Mouse (Mus musculus) T-helper 2 cell (primary cell): ENCODE measurements around the gene Pgm2.

ENCODE experiments used
- in situ Hi-C: fragments of 300-600 bp; cut with MboI, MseI; formaldehyde crosslinking; loops from one replicate; pipeline ENCODE4 v1.15.1; 2025; ENCODE audit warnings: high pct_unique_total_duplicates

Gene Pgm2

DNA sequence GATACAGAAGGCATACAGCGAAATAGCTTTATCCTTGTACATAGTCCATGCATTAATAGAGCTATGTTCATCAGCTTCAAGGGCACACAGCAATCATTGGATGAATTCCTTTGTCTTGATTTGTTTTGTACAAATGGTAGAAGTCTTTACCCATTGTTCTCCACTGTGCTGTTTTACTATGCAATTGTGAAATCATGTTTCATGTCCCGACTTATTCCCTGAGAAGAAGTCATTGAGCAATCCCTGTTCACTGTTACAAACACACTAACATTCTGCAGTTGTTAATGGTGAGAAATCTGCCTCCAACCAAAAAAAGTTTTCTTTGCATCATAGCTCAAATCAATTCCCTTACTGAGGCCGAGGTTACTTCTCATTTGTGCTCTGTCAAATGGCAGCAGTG, 47.5 kb downstream of the Pgm2 start:
- in situ Hi-C loops, result no loop called here

GRCm38 (mm10) chr5:64144315-64144714, 51.6 kb downstream of the Pgm2 start:
- in situ Hi-C loops, result no loop called here

GRCm38 (mm10) chr5:64146384-64147005, 53.7 kb downstream of the Pgm2 start:
- in situ Hi-C loops, result no loop called here

DNA sequence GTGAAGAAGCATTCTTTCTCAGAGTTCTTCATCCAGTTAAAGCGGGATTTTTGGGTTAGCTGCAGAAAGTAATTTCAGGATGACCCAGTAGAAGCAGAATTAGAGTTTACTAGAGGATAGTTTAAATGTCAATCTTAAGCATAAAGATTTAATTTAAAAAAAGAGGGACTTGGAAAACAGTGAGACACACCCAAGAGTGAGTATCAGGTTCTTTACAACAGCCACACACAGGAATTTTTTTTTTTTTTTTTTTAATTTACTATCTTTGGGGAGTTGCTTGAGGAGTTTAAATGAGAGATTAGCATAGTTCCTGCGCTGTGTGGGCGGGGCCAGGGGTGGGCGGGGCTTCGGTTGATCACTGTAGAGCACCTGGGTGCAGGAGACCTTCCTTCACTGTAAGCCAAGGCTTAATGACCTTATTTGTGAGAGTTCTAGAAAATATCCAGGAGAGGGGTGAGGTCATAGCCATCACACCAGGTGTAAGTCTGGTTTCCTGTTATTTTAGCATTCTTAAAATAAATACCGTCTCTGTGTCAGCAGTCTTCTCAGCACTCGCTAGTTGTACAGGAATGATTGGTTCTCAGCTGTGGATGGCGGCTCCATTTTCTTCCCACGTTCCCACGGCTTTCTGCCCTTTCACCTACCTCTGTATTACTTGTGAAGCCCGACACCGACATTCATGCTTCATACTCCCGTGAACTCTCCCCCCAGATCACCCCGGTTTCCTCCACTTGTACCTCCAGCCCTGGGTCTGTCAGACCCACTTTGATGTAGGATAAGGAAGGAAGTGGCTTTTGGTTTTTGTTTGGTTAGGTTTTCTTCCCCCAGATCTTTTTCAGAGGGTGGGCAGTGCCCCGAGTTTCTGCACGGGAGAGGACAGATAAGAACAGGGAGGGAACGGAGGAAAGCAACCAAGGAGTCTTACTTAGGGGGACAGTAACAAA, 56.7 kb downstream of the Pgm2 start:
- in situ Hi-C loops, result loop anchor here (10.0 kb wide), 1 partner anchor 1435 kb away; no protein-coding TSS in a partner anchor

DNA sequence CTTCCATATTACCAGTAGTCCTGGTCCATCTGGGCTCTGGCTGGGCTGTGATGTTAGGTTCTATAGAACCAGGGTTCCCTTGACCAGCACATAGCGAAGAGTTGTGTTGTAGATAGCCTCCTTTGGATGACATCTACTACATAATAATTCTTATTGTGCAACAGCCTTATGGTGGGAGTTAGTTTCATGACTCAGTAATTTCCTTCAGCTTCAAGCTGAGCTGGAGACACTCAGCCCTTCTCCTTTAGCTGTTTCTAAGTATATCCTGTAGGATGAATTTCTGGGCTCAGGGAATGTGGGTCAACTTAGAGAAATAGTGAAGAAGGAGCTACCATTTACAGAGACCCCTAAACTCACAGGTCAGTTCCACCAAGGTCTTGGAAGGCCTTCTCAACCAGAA, 60.6 kb downstream of the Pgm2 start:
- in situ Hi-C loops, result loop anchor here (10.0 kb wide), 1 partner anchor 1431 kb away; no protein-coding TSS in a partner anchor

DNA sequence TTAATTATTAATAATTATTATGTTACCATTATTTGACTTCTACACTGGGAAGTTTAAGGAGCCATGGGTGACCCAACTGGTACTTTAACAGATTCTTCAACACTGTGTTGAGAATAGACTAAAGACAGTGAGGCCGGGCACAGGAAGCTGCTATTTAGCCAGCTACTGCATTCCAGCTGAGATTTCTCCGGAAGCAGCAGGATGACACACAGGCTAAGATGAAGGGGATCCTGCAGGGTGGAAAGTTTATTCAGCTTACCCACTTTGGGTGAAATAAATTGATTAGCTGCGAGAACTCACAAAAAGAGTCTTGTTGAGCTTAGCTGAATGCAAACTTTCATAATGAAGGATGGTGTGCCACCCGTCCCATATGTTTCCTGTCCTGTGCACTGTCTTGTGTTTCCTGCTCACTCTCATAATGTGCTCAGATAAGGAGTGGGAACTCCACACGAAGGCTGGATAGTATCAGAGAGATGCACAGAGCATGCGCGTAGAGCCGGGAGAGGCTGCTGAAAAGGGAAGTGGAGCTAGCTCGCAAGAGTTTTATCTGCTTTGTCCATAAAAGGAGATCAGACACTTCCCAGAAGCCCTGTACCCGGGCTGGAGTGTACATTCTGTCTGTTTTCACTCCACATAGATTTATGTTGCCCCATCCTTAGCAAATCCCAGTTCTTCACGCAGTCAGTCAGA, 63.3 kb downstream of the Pgm2 start, which contains the start of gene Tbc1d1:
Tbc1d1 (plus strand) TSS at position 445 of the 690 bp plus-strand sequence.
- in situ Hi-C loops, result loop anchor here (5.0 to 10.0 kb wide), 2 partner anchors 64 to 1429 kb away; partner anchors contain the start of gene Pgm2

DNA sequence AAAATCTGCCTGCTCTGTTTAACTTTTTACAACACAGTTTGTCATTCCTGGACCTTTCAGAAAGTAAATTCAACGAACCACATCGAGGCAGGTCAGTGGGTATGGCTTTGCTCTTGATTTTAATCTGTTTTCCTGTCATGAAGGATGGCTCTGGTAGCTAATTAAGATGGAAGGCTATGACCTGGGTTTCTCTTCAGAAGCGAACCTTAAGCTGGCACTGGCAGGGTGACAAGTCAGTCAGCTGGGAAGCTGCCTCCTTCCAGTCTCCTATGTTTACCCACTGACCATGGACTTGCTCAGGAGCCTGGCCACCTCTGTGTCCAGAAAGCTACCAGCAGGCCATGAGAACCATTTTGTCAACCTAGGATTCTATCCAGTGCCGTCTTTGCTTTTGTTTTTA, 63.8 kb downstream of the Pgm2 start:
- in situ Hi-C loops, result loop anchor here (5.0 to 10.0 kb wide), 2 partner anchors 64 to 1428 kb away; partner anchors contain the start of gene Pgm2

GRCm38 (mm10) chr5:64157926-64158325, 65.2 kb downstream of the Pgm2 start:
- in situ Hi-C loops, result loop anchor here (5.0 to 10.0 kb wide), 2 partner anchors 66 to 1427 kb away; partner anchors contain the start of gene Pgm2

DNA sequence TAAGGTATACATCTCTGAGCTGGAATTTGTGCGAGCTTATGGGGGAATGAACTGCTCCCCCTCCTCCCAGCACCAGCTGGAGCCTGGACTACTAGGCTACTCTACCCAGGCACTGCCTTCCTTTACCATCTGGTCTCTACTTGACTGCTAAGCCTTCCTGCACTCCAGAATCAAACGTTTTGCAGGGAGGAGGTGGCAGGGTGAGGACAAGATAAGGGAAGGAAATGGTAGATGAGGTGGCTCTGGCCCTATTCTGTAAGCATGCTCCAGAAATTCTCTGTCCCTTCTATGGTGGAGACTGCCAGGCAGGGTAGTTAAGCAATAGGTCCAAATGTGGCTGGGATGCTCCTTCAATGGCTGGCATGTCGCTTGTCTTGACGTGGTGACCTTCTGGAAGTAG, 65.8 kb downstream of the Pgm2 start:
- in situ Hi-C loops, result loop anchor here (5.0 to 10.0 kb wide), 2 partner anchors 66 to 1426 kb away; partner anchors contain the start of gene Pgm2

DNA sequence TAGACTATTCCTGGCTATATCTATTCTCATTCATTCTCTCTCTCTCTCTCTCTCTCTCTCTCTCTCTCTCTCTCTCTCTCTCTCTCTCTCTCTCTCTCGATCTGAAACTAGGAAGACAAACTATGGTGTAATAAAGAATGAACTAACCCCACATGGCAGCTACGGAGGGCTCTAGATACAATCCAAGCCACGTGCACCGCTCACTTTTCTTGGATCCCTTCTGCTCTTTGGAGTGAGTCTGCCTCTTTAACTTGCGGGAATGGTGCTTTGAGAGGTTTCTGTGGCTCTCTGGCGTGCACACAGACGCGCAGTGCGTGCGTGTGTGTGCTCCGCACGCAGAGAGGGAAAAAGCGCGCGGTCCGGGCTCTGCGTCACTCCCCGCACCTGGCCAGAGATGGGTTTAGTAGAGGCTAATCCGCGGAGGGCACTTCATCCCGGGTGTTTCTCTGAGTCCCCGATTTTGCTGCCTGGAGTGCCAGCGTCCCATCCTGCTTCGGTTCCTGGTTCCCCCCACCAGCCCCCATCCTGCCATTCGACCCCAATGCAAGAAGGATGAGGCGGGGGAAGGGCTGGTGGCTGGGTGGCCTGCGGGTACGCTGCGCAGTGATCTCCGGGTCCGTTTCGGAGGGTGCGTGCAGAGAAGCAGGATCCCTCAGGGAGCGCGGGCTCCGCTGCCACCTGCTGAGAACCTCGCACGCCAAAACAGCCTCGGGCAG, 66.5 kb downstream of the Pgm2 start:
- in situ Hi-C loops, result loop anchor here (5.0 to 10.0 kb wide), 2 partner anchors 67 to 1426 kb away; partner anchors contain the start of gene Pgm2

- in situ Hi-C loops, result loop anchor here (5.0 to 10.0 kb wide), 2 partner anchors 68 to 1425 kb away; partner anchors contain the start of gene Pgm2
These were observed 67.3 kb downstream of the Pgm2 start for GRCm38 (mm10) chr5:64159781-64160704.

DNA sequence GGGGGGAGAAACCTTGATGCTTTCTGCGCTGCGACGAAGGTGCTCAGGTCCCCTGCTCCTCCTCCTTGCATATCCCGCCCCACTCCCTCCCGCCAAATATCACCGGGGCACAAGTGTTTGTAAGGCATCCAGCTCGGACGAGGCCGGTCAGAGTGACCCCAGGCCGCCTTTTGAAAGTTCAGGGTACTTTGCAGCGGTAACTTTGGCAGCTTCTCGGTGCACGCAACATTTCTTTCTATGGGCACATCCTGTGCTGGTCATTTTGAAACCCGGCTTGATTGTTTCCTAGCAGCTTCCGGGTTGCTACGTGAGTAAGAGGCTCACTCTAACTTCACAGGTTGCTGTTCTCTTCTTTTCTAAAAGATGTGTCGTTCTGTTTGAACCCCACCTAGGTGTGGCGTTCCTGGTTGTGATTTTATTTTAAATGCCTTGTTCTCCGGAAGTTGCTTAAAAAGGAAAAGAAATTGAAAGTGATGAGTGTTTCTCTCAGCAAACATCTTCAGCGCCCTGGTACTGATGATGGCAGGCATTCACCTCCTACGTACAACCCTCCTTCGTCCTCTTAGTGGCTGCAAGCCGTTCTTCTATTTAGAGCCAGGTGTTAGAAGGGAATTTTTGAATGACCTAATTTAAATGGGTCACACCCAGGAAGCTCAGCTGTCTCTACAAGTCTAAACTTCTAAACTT, 68.1 kb downstream of the Pgm2 start:
- in situ Hi-C loops, result no loop called here

- in situ Hi-C loops, result no loop called here
These were observed 69.2 kb downstream of the Pgm2 start for GRCm38 (mm10) chr5:64161917-64162316.

GRCm38 (mm10) chr5:64162582-64162981, 69.8 kb downstream of the Pgm2 start:
- in situ Hi-C loops, result no loop called here

DNA sequence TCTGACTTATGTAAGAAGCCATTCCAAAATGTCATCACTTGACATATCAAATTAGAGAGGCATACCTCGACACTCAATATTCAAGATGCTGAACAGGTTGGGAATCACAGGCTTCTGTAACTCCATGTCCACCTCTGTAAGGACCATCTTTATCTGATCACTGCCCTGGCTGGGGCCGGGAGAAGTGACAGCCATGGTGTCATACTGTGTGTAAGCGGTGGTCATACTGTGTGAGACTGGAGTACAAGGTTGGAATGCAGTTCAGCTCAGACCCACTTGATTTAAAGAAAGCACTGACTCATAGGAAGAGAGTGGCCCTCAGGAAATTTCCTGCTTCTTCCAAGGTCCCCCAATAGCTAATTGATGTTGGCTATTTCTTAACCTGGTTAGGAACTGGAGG, 71.7 kb downstream of the Pgm2 start:
- in situ Hi-C loops, result no loop called here

GRCm38 (mm10) chr5:64165826-64166225, 73.1 kb downstream of the Pgm2 start:
- in situ Hi-C loops, result no loop called here

- in situ Hi-C loops, result no loop called here
These were observed 76.3 kb downstream of the Pgm2 start for GRCm38 (mm10) chr5:64168990-64169540.

DNA sequence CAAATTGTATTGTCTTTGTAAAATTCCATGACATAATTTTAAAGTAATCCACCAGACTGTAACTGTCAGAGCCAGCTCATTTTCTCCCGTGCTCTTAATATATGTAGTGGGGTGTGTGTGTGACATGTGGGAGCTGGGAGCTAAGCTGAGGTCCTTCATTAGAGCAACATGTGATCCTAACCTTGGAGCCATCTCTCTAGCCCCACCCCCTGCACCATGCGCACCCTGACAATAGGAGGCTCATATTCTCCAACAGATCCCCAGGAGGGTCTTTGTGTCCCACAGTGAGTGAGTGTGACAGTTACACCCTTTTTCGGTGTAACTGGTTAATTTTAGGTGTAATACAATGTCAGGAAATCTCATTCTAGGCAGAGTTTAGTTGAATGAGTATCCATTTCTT, 80.1 kb downstream of the Pgm2 start:
- in situ Hi-C loops, result no loop called here

- in situ Hi-C loops, result no loop called here
These were observed 80.6 kb downstream of the Pgm2 start for GRCm38 (mm10) chr5:64173302-64173701.
